Mouse (Mus musculus): Measurements from ENCODE around the gene Trim58. TPM values are rescaled to one million over a fixed set of nuclear protein-coding genes. Genes with fewer than 3 reads are reported as not detected.

Gene Trim58
- total RNA-seq (2021): not detected
- long read RNA-seq, experiment 1: 0 reads
- long read RNA-seq, experiment 2: 0 reads

GRCm38 (mm10) chr11:58640272-58640867, at the start of gene Trim58:
Gene Trim58, plus strand, starts transcription at chr11:58640465.
- peak; percentile 18 to 26 for DNase-seq

GRCm38 (mm10) chr11:58594814-58595213, 45.5 kb upstream of the Trim58 start, which contains the start of gene Olfr324:
Gene Olfr324, plus strand, starts transcription at chr11:58595114.
- no peak for DNase-seq

GRCm38 (mm10) chr11:58597837-58598236, 42.4 kb upstream of the Trim58 start:
- DNase-seq: no peak

GRCm38 (mm10) chr11:58602062-58602461, 38.2 kb upstream of the Trim58 start:
- no peak for DNase-seq

- no peak for DNase-seq
Measured at GRCm38 (mm10) chr11:58602800-58603560, 37.3 kb upstream of the Trim58 start.

- DNase-seq: no peak
Measured at GRCm38 (mm10) chr11:58604688-58605087, 35.6 kb upstream of the Trim58 start.

- no peak for DNase-seq
Measured at GRCm38 (mm10) chr11:58605228-58605627, 35.0 kb upstream of the Trim58 start.

- no peak for DNase-seq
Measured at GRCm38 (mm10) chr11:58606177-58606919, 33.9 kb upstream of the Trim58 start.

- DNase-seq: peak in 1 of 2 experiments; percentile 5
Measured at GRCm38 (mm10) chr11:58607030-58607429, 33.2 kb upstream of the Trim58 start.

GRCm38 (mm10) chr11:58613359-58613758, 26.9 kb upstream of the Trim58 start:
- DNase-seq: no peak

- DNase-seq: no peak
Measured at GRCm38 (mm10) chr11:58614526-58614925, 25.7 kb upstream of the Trim58 start.

GRCm38 (mm10) chr11:58615975-58616374, 24.3 kb upstream of the Trim58 start, which contains the start of gene 2210407C18Rik:
Gene 2210407C18Rik, minus strand, starts transcription at chr11:58616075.
- no peak for DNase-seq

GRCm38 (mm10) chr11:58618369-58618768, 21.9 kb upstream of the Trim58 start:
- DNase-seq: no peak

GRCm38 (mm10) chr11:58618793-58619192, 21.5 kb upstream of the Trim58 start:
- DNase-seq: no peak

- no peak for DNase-seq
Measured at GRCm38 (mm10) chr11:58626146-58626545, 14.1 kb upstream of the Trim58 start.

GRCm38 (mm10) chr11:58630401-58630800, 9.9 kb upstream of the Trim58 start, which contains the start of gene Olfr323:
Gene Olfr323, minus strand, starts transcription at chr11:58630501.
- DNase-seq: no peak

GRCm38 (mm10) chr11:58634878-58635277, 5.4 kb upstream of the Trim58 start:
- no peak for DNase-seq

- peak; percentile 49 to 59 for DNase-seq
Measured at GRCm38 (mm10) chr11:58636376-58636977, 3.8 kb upstream of the Trim58 start.

GRCm38 (mm10) chr11:58638176-58638701, 2.0 kb upstream of the Trim58 start:
- DNase-seq: peak; percentile 64 to 65

- DNase-seq: no peak
Measured at GRCm38 (mm10) chr11:58641057-58641456, 792 bp downstream of the Trim58 start.

GRCm38 (mm10) chr11:58641638-58642358, 1.5 kb downstream of the Trim58 start:
- DNase-seq: no peak

All from adrenal gland, postnatal 36 days (tissue).